Mouse (Mus musculus): ENCODE results near the gene Actr5. TPM values are rescaled to one million over a fixed set of nuclear protein-coding genes. Genes with fewer than 3 reads are reported as not detected.

Gene Actr5
- polyA plus RNA-seq, 1 experiment from 2014 or later, result 5.6 TPM

DNA sequence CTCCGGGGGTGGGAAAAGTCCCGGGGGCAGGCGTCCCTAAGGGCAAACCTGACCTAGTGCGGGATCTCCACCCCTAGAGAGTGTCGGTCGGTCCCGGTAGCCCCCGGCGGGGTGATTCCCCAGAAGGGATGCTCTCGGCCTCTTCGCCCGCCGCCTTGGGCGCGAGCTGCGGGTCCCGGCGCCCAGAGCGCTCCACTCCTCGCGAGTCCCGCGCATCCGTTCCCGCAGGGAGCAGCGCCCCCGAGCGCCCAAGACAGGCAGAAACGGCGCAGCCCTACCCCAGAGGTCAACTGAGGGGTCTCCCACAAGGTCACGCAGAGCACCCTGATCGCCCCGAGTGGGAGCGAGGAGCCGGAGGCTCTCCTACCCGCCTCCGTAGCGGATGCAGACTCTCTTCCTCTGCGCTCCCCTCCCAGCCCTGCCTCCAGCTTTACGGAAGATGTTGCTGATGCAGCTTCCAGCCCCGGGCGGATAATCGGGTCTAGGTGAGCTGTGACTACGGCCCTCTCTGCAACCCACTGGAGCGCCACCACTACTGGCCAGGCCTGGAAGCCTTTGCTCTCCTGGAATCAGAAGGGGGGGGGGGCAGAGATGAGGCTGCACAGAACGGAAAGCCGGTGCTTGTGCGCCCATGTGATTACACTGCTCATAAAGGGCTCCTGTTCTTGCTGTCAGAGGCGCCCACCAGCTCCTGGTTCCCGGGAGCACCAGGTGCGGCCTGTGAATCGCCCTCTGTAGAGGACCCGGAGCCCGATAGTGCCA is 43.2 kb downstream of the Actr5 start:
- peak overlapping the region; percentile 68 for H3K9ac ChIP-seq (ENCODE audit: low read length)
- H3K36me3 ChIP-seq (ENCODE audit: control insufficient read depth, insufficient read depth), result no peaks in the 10 kb centered on the region
- H3K27ac ChIP-seq (ENCODE audit: low read length), result peak overlapping the region; percentile 64
- no peaks in the 10 kb centered on the region for H3K9me3 ChIP-seq (replicated peaks; ENCODE audit: control insufficient read depth, low read length)
- H3K4me1 ChIP-seq (ENCODE audit: control insufficient read depth, insufficient read depth, low read length), result peaks cover 13% of the 10 kb centered on the region; the same call in 1 of the 2 replicates
- under 1% methylated on average over 54 of the region's 54 CpGs for WGBS
- peak; percentile 9; the same call in 1 of the 2 replicates for ATAC-seq (replicated peaks; ENCODE audit: extremely low read depth, insufficient read depth, low FRiP score)
- peak overlapping the region; percentile 91 for H3K4me2 ChIP-seq (ENCODE audit: low read depth, low read length)
- peaks cover 32% of the 10 kb centered on the region for H3K27me3 ChIP-seq (ENCODE audit: control insufficient read depth, insufficient read depth, low read length)
- peak overlapping the region; percentile 66 for H3K4me3 ChIP-seq (ENCODE audit: low read length)

DNA sequence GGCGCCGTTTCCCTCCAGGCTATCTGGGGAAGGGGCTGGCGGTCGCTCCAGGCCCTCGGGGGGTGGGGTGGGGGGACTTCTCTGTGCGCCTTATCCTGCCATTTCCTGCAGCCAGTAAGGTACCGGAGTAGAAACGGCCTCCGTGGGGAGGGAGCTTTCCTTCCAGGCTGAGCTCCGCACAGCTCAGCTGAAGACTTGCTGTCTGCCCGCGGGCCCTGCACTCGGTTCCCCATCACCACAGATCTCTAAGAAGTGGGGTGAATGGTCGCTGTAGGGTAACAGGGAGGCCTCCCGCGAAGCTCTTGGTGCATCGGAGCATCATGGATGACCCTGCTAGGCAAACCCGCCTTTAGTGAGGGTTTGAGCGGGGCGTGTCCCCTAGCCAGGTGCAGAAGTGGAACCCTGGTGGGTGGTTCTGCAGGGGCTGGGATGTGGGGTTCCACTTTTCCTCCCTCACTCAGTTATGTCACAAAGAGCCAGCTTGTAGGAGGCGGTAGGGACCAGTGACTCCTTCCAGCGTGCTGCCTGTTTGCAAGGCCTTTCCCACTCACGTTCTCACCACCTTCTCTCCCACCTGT is 43.8 kb downstream of the Actr5 start:
- Histone ChIP-seq H3K9me3 (replicated peaks; ENCODE audit: control insufficient read depth, low read length) (no peaks in the 10 kb centered on the region), H3K4me1 (ENCODE audit: control insufficient read depth, insufficient read depth, low read length) (peaks cover 17% of the 10 kb centered on the region), H3K27me3 (ENCODE audit: control insufficient read depth, insufficient read depth, low read length) (peaks cover 32% of the 10 kb centered on the region), H3K36me3 (ENCODE audit: control insufficient read depth, insufficient read depth) (no peaks in the 10 kb centered on the region), H3K4me2 (ENCODE audit: low read depth, low read length) (peak overlapping the region; percentile 91), H3K27ac (ENCODE audit: low read length) (peak overlapping the region; percentile 64; the same call in 1 of the 2 replicates), H3K4me3 (ENCODE audit: low read length) (peak overlapping the region; percentile 66), H3K9ac (ENCODE audit: low read length) (peak overlapping the region; percentile 68)
- no peak for ATAC-seq (replicated peaks; ENCODE audit: extremely low read depth, insufficient read depth, low FRiP score)
- WGBS, result 14% methylated on average over 23 of the region's 23 CpGs

DNA sequence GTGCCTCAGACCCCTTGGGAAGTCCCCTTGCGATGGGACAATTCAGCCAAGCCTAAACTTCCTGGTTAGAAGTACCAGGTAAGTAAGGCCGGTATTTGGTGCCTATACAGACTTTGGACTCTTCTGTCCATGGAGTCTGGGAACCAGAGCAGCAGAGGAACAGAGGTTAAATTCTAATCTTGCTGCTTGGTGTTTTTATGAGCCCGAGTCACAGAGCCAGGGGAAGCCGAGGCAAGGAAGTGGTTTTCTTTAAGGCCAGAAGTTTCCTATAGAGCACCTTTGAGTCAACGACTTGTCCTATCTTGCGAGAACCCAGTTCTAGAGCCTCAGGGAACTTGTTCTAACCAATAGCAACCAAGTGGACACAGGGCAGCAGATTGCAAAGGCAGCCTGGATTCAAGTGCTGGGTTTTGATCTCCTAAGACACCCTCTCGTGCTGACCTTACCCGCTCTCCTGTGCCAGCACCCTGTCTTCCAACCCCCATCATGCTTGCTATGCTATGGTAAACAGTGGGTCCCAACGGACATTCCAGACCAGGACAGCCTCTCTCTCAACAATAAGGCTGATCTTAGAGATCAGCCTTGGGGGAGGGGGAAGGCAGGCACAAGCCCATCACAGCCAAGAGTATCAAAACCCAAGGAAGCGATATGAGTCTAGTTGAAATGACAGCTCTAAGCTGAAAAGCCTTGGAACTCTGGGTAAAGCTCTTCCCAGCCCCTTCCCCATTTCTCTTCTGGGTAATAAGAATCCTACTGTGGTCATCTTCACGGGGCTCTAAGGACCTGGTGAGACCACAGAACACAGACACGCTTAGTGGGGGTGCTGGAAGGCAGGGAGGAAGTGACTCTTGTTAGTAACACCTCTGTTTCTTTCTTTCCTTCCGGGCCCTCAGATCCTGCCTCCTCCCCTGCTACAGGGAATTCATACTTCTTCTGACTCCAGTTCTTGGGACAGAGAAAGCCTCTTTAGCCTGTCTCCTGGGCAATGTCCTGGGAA is 44.8 kb downstream of the Actr5 start:
- Histone ChIP-seq H3K4me3 (ENCODE audit: low read length) (peak overlapping the region; percentile 66; the same call in 1 of the 2 replicates), H3K36me3 (ENCODE audit: control insufficient read depth, insufficient read depth) (no peaks in the 10 kb centered on the region), H3K9ac (ENCODE audit: low read length) (no peak overlapping the region), H3K27me3 (ENCODE audit: control insufficient read depth, insufficient read depth, low read length) (peaks cover 32% of the 10 kb centered on the region), H3K9me3 (replicated peaks; ENCODE audit: control insufficient read depth, low read length) (no peaks in the 10 kb centered on the region), H3K27ac (ENCODE audit: low read length) (peak overlapping the region; percentile 52), H3K4me2 (ENCODE audit: low read depth, low read length) (peak overlapping the region; percentile 91), H3K4me1 (ENCODE audit: control insufficient read depth, insufficient read depth, low read length) (peaks cover 26% of the 10 kb centered on the region)
- no peak for ATAC-seq (replicated peaks; ENCODE audit: extremely low read depth, insufficient read depth, low FRiP score)
- WGBS, result 57% methylated on average over 13 of the region's 13 CpGs

DNA sequence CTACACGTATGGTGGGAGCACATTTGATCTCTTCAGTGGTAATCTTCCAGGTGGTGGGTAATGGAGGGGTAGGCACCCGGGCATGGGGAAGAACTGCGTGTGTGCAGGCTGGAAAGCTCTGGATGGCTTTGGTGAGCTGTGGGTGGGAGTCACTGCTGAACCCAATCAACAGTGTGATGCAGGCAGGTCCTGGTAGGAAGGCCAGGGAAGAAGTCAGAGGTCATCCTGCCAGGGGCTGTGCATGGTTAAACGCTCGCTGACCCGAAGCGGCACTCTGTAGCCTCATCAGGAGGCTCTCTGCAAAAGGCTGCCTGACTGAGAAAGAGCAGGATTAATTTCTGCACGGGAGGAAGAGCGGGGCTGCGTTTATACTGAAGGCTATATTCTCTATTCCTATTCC is 45.9 kb downstream of the Actr5 start:
- peaks cover 30% of the 10 kb centered on the region for H3K27me3 ChIP-seq (ENCODE audit: control insufficient read depth, insufficient read depth, low read length)

DNA sequence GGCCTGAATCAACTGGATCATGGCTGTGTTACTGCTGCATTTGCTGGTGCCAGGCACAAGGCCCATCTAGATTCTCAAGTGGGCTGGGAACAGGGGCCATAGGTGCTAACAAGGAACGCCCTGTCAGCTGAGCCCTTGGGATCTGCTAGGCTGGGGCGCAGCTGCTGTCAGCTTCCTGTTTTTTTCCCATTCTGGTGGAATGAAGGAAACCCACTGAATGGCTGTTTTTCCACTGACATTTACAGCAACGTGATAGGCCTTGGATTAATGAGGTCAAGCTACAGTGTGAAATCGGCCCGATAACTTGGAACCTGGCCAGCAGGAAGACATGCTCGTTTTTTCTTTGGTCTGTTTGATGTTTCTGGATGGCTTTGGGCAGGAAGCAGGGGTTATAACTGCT is 48.1 kb downstream of the Actr5 start:
- Histone ChIP-seq H3K27ac (ENCODE audit: low read length) (peak overlapping the region; percentile 79), H3K9ac (ENCODE audit: low read length) (no peak overlapping the region), H3K27me3 (ENCODE audit: control insufficient read depth, insufficient read depth, low read length) (peaks cover 17% of the 10 kb centered on the region), H3K4me1 (ENCODE audit: control insufficient read depth, insufficient read depth, low read length) (peaks cover 20% of the 10 kb centered on the region), H3K4me2 (ENCODE audit: low read depth, low read length) (no peak overlapping the region), H3K9me3 (replicated peaks; ENCODE audit: control insufficient read depth, low read length) (no peaks in the 10 kb centered on the region), H3K36me3 (ENCODE audit: control insufficient read depth, insufficient read depth) (no peaks in the 10 kb centered on the region), H3K4me3 (ENCODE audit: low read length) (no peak overlapping the region)
- ATAC-seq (replicated peaks; ENCODE audit: extremely low read depth, insufficient read depth, low FRiP score), result peak; percentile 52
- WGBS, result 32% methylated on average over 6 of the region's 6 CpGs

More for the DNA sequence above, 45.9 kb downstream of the Actr5 start:
- no peak overlapping the region for H3K27ac ChIP-seq (ENCODE audit: low read length)
- 67% methylated on average over 10 of the region's 10 CpGs for WGBS
- H3K4me2 ChIP-seq (ENCODE audit: low read depth, low read length), result no peak overlapping the region; the same call in 1 of the 2 replicates
- H3K9me3 ChIP-seq (replicated peaks; ENCODE audit: control insufficient read depth, low read length), result no peaks in the 10 kb centered on the region
- H3K4me1 ChIP-seq (ENCODE audit: control insufficient read depth, insufficient read depth, low read length), result peaks cover 26% of the 10 kb centered on the region
- no peak for ATAC-seq (replicated peaks; ENCODE audit: extremely low read depth, insufficient read depth, low FRiP score)
- H3K9ac ChIP-seq (ENCODE audit: low read length), result no peak overlapping the region
- H3K4me3 ChIP-seq (ENCODE audit: low read length), result no peak overlapping the region
- no peaks in the 10 kb centered on the region for H3K36me3 ChIP-seq (ENCODE audit: control insufficient read depth, insufficient read depth)

- peaks cover 17% of the 10 kb centered on the region for H3K4me1 ChIP-seq (ENCODE audit: control insufficient read depth, insufficient read depth, low read length)
- no peaks in the 10 kb centered on the region for H3K9me3 ChIP-seq (replicated peaks; ENCODE audit: control insufficient read depth, low read length)
- H3K27ac ChIP-seq (ENCODE audit: low read length), result peak overlapping the region; percentile 79
- H3K9ac ChIP-seq (ENCODE audit: low read length), result no peak overlapping the region
- H3K4me2 ChIP-seq (ENCODE audit: low read depth, low read length), result 0 out of 2 replicates have a peak overlapping the region, but pooled peaks have one; percentile 3
- no peak overlapping the region for H3K4me3 ChIP-seq (ENCODE audit: low read length)
- no peak; the same call in 1 of the 2 replicates for ATAC-seq (replicated peaks; ENCODE audit: extremely low read depth, insufficient read depth, low FRiP score)
- no peaks in the 10 kb centered on the region for H3K36me3 ChIP-seq (ENCODE audit: control insufficient read depth, insufficient read depth)
- peaks cover 14% of the 10 kb centered on the region for H3K27me3 ChIP-seq (ENCODE audit: control insufficient read depth, insufficient read depth, low read length)
- WGBS, result 62% methylated on average over 4 of the region's 4 CpGs
These were observed 48.8 kb downstream of the Actr5 start for GRCm38 (mm10) chr2:158673493-158673892.

- H3K9ac ChIP-seq (ENCODE audit: low read length), result no peak overlapping the region
- H3K36me3 ChIP-seq (ENCODE audit: control insufficient read depth, insufficient read depth), result no peaks in the 10 kb centered on the region
- ATAC-seq (replicated peaks; ENCODE audit: extremely low read depth, insufficient read depth, low FRiP score), result no peak
- H3K27me3 ChIP-seq (ENCODE audit: control insufficient read depth, insufficient read depth, low read length), result peaks cover 7% of the 10 kb centered on the region
- no peaks in the 10 kb centered on the region for H3K9me3 ChIP-seq (replicated peaks; ENCODE audit: control insufficient read depth, low read length)
- H3K27ac ChIP-seq (ENCODE audit: low read length), result no peak overlapping the region
- 36% methylated on average over 6 of the region's 6 CpGs for WGBS
- H3K4me2 ChIP-seq (ENCODE audit: low read depth, low read length), result no peak overlapping the region
- H3K4me1 ChIP-seq (ENCODE audit: control insufficient read depth, insufficient read depth, low read length), result peaks cover 17% of the 10 kb centered on the region
- no peak overlapping the region for H3K4me3 ChIP-seq (ENCODE audit: low read length)
These were observed 49.4 kb downstream of the Actr5 start for GRCm38 (mm10) chr2:158674131-158674530.

DNA sequence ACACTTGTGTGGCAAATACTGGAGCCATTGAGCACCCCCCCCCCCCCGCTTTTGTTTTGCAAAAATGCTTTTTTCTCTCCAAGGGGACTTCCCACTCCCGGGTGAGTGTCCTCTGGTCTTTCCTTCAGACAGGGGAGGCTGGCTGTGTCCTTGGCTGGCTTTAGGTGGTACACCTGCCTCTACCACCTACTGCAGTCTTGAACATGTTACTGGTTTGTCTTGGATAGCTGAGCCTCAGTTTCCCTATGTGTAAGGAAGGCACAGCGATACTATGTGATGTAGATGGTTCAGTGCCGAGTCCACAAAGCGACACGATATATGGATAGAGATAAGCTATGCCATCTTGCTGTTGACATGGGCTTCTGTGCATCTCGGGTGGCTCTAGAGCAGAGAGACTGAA is 50.1 kb downstream of the Actr5 start:
- 0 out of 2 replicates have a peak, but pooled peaks cover 5% of the 10 kb centered on the region for H3K27me3 ChIP-seq (ENCODE audit: control insufficient read depth, insufficient read depth, low read length)
- no peak overlapping the region for H3K4me2 ChIP-seq (ENCODE audit: low read depth, low read length)
- 67% methylated on average over 7 of the region's 7 CpGs for WGBS
- no peak overlapping the region for H3K9ac ChIP-seq (ENCODE audit: low read length)
- peaks cover 17% of the 10 kb centered on the region for H3K4me1 ChIP-seq (ENCODE audit: control insufficient read depth, insufficient read depth, low read length)
- H3K36me3 ChIP-seq (ENCODE audit: control insufficient read depth, insufficient read depth), result no peaks in the 10 kb centered on the region
- no peak overlapping the region for H3K4me3 ChIP-seq (ENCODE audit: low read length)
- no peak overlapping the region for H3K27ac ChIP-seq (ENCODE audit: low read length)
- H3K9me3 ChIP-seq (replicated peaks; ENCODE audit: control insufficient read depth, low read length), result no peaks in the 10 kb centered on the region
- ATAC-seq (replicated peaks; ENCODE audit: extremely low read depth, insufficient read depth, low FRiP score), result no peak

Measured in heart, embryonic 16.5 days (tissue).